Mouse (Mus musculus) v-Abl transformed pro-B cells (cell line): ENCODE measurements around the gene Mef2c.

Experiments used
- in situ Hi-C, 2 experiments: fragments of 400-800 bp; cut with MboI; formaldehyde crosslinking; loops; one replicate each; pipeline ENCODE4 v1.15.1; 2025; ENCODE audit not compliant: unreplicated experiment in 2 of 2

The Mef2c gene

GRCm38 (mm10) chr13:83603373-83604265, 99.8 kb downstream of the Mef2c start:
- in situ Hi-C loops: loop anchor here in 1 of 2 experiments (10.0 kb wide), 1 partner anchor 69 kb away; no protein-coding TSS in a partner anchor

GRCm38 (mm10) chr13:83604320-83604719, 100.5 kb downstream of the Mef2c start:
- in situ Hi-C loops: loop anchor here in 1 of 2 experiments (10.0 kb wide), 1 partner anchor 70 kb away; no protein-coding TSS in a partner anchor

GRCm38 (mm10) chr13:83604785-83605184, 101.0 kb downstream of the Mef2c start:
- in situ Hi-C loops: loop anchor here (5.0 to 10.0 kb wide), 4 partner anchors 32 to 492 kb away; no protein-coding TSS in a partner anchor

- in situ Hi-C loops: loop anchor here (5.0 to 10.0 kb wide), 4 partner anchors 36 to 496 kb away; no protein-coding TSS in a partner anchor
These were observed 104.2 kb downstream of the Mef2c start for GRCm38 (mm10) chr13:83607883-83608581.

DNA sequence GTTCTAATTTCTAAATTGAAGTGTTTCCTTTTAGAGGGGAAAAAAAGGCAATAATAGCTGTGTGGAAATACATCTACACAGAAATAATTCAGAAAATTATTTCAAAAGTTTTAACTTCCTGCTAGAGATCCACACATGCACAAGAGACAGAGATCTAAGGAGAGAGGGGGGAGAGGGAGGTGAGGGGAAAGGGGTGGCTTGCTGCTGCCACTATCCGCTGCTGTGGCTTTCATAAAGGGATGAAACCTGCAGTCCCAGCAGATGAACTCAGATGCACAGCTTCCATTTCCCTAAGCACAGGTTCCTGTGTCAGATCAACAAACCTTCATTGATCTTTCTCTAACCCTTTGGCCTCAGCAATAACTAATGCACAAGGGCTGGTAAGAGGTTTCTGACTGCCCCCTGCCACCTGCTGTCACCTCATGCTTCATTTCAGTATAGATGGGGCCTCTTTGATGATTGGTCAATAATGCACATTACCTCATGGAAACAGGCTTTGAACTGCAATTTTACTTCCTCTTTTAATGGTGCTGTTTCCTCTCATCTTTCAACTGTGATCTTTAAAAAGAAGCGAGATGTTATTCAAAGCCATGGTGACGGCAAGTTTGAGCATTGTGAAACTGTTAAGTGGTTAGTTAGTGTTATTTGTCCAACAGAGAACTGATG, 105.2 kb downstream of the Mef2c start:
- in situ Hi-C loops: loop anchor here (5.0 to 10.0 kb wide), 4 partner anchors 37 to 497 kb away; no protein-coding TSS in a partner anchor

DNA sequence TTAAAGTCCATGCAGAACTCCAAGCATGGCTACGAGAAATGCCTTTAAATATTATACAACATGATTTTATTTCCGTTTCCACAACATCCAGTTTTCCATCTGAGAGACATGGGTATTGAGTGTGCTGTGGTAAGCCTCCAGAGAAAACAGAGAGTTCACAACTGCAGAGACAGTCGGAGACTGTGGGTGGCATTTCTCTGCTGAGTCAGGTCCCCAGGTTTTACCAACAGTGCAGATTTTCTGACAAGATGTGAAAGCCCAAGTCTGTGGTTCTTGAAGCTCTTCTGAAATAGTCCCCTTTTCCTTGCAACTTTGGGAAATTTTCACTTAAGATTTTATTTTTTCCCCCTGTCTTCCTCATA, 105.7 kb downstream of the Mef2c start:
- in situ Hi-C loops: loop anchor here (5.0 to 10.0 kb wide), 4 partner anchors 37 to 497 kb away; no protein-coding TSS in a partner anchor

GRCm38 (mm10) chr13:83610124-83610523, 106.3 kb downstream of the Mef2c start:
- in situ Hi-C loops: loop anchor here in 1 of 2 experiments (5.0 kb wide), 1 partner anchor 37 kb away; no protein-coding TSS in a partner anchor

- in situ Hi-C loops: loop anchor here in 1 of 2 experiments (5.0 kb wide), 1 partner anchor 35 kb away; no protein-coding TSS in a partner anchor
These were observed 108.4 kb downstream of the Mef2c start for GRCm38 (mm10) chr13:83612195-83612594.

- in situ Hi-C loops: no loop called here
These were observed 112.0 kb downstream of the Mef2c start for GRCm38 (mm10) chr13:83615875-83616274.

- in situ Hi-C loops: no loop called here
These were observed 120.8 kb downstream of the Mef2c start for GRCm38 (mm10) chr13:83624651-83625050.

GRCm38 (mm10) chr13:83627429-83627828, 123.6 kb downstream of the Mef2c start:
- in situ Hi-C loops: no loop called here

GRCm38 (mm10) chr13:83628139-83628538, 124.3 kb downstream of the Mef2c start:
- in situ Hi-C loops: no loop called here

- in situ Hi-C loops: no loop called here
These were observed 129.3 kb downstream of the Mef2c start for GRCm38 (mm10) chr13:83633155-83633554.

DNA sequence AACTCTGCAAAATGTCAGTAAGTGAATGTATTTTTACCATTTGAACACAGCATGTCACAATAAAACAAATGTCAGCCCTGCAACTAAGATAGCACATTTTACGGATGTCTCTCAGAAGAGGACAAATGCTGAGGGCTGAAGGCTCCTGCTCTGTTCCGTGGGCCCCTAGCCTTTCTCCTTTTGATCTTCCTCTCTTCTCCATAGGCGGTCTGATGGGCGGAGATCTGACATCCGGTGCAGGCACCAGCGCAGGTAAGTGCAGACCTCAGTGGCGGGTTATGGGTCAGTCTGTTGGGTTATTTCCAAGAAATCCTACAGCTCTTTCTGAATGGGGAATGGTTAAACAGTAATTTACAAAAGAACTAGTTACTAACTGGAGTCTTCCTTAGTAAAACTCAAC, 131.4 kb downstream of the Mef2c start:
- in situ Hi-C loops: no loop called here

DNA sequence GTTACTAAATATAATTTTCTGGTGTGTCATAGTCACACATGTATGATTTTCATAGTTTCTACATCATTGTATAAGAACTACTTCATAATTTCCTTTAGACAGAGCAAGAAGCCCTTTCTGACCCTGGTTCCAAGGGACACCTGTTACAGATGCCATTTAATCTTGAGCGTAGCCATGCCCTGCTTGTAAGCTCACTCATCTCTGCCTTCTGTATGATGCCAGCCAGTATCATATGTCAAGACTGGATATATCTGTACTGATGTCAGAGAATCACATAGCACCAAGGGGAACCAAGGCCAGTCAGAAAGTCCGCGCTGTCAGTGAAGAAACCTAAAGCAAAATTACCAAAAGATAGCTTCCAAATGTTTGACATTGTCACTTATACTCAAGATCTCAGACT, 133.8 kb downstream of the Mef2c start:
- in situ Hi-C loops: no loop called here

DNA sequence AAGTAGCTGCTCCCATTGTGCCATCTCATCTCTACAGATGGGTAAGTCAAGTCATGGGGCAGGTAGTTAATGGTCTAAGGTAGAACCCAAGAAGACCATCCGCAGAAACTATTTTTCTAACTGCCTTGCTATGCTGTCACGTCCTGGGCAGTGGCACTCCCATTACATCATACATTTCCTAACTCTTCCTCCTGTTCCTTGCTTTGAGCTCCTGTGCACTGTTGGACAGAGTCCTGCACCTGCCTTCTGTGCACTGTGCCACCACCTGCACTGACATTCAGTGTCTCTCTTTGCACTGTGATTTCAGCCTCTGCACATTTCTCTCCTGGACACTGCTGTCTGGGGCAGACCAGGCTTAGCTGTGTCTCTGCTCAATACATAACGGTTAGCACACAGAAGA, 134.9 kb downstream of the Mef2c start:
- in situ Hi-C loops: no loop called here

- in situ Hi-C loops: loop anchor here in 1 of 2 experiments (5.0 kb wide), 1 partner anchor 37 kb away; no protein-coding TSS in a partner anchor
These were observed 145.2 kb downstream of the Mef2c start for GRCm38 (mm10) chr13:83649051-83649450.

GRCm38 (mm10) chr13:83649795-83650476, 146.1 kb downstream of the Mef2c start:
- in situ Hi-C loops: loop anchor here (5.0 to 25.0 kb wide), 16 partner anchors 38 to 1888 kb away; no protein-coding TSS in a partner anchor

- in situ Hi-C loops: loop anchor here (5.0 to 25.0 kb wide), 15 partner anchors 79 to 1889 kb away; no protein-coding TSS in a partner anchor
These were observed 147.0 kb downstream of the Mef2c start for GRCm38 (mm10) chr13:83650807-83651206.
